Mouse (Mus musculus): ENCODE data around the gene Aurkaip1. TPM values are rescaled to one million over a fixed set of nuclear protein-coding genes. Genes with fewer than 3 reads are reported as not detected.

Aurkaip1 gene
- polyA plus RNA-seq, 1 experiment from 2014 or later = 141 TPM

DNA sequence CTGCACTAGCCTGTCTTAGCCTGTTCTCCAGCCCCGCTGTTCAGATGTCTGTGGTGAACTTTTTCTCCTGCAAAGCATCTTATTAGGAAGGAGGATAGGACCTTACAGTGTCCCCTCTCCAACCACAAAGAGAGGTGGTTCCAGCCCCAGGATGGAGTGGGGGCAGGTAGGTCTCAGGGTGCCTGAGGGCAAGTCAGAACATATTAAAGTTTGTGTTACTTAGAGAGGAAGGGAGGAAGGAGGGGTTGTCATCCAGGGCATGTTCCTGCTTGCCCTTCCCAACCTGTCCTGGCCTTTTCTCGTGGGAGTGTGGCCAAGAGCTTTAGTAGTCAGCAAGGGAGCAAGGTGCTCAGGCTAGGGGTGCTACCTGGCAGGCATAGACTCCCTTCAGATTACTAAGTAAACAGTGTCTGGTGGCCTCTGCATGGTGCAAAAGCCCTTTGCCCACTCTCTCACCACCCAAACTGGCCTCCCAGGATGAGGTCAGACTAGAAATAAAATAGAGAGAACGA, 40.4 kb upstream of the Aurkaip1 start:
- WGBS = 84% methylated on average over 3 of the region's 3 CpGs
- no peak for DNase-seq (ENCODE audit: low spot score)

DNA sequence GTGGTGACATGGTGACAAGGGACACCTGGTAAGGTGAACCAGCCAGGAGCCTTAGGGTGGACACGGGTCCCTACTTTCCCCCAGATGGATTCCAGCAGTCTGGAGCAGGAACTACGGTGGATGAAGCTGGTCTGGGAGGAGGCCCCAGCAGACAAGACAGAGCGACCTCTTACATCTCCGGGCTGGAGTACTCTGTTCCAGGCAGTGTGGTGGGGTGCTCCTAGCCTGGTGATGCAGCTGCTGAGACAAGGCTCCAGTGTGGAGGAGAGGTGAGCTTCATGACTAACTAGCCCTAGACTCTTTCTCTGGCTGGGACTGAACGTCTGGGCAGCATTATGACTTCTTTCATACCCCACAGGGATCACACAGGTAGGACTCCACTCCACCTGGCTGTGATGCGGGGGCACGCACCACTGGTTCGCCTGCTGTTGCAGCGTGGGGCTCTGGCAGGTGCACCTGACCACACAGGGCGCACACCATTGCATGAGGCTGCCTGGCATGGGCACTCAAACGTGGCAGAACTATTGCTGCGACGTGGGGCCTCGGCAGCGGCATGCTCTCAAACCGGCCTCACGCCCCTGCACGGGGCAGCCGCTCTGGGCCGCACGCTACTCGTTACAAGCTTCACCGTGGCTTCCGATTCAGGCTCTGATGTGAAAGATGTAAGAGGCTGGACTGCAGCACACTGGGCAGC, 39.7 kb upstream of the Aurkaip1 start:
- H3K9me3 ChIP-seq (ENCODE audit: control insufficient read depth, low read length) = no peaks in the 10 kb centered on the region
- H3K4me2 ChIP-seq (ENCODE audit: low read depth, low read length, severe bottlenecking) = no peak overlapping the region
- ATAC-seq (replicated peaks; ENCODE audit: low FRiP score) = no peak
- WGBS = 76% methylated on average over 24 of the region's 24 CpGs
- DNase-seq (ENCODE audit: low spot score) = no peak
- H3K4me3 ChIP-seq (ENCODE audit: low read depth, low read length) = no peak overlapping the region
- no peaks in the 10 kb centered on the region for H3K36me3 ChIP-seq (ENCODE audit: control insufficient read depth, insufficient read depth, low read length)
- H3K4me1 ChIP-seq (replicated peaks; ENCODE audit: control insufficient read depth, insufficient read depth, low read length) = no peaks in the 10 kb centered on the region
- no peak overlapping the region for H3K27ac ChIP-seq (ENCODE audit: low read depth, low read length)
- no peaks in the 10 kb centered on the region for H3K27me3 ChIP-seq (ENCODE audit: control insufficient read depth, insufficient read depth, low read length)
- no peak overlapping the region for H3K9ac ChIP-seq (ENCODE audit: low read length)

More for the DNA sequence above, 40.4 kb upstream of the Aurkaip1 start:
- Histone ChIP-seq H3K36me3 (ENCODE audit: control insufficient read depth, insufficient read depth, low read length) (no peaks in the 10 kb centered on the region), H3K4me2 (ENCODE audit: low read depth, low read length, severe bottlenecking) (no peak overlapping the region), H3K9ac (ENCODE audit: low read length) (no peak overlapping the region), H3K4me3 (ENCODE audit: low read depth, low read length) (no peak overlapping the region), H3K27ac (ENCODE audit: low read depth, low read length) (no peak overlapping the region), H3K27me3 (ENCODE audit: control insufficient read depth, insufficient read depth, low read length) (no peaks in the 10 kb centered on the region), H3K9me3 (ENCODE audit: control insufficient read depth, low read length) (no peaks in the 10 kb centered on the region), H3K4me1 (replicated peaks; ENCODE audit: control insufficient read depth, insufficient read depth, low read length) (no peaks in the 10 kb centered on the region)
- ATAC-seq (replicated peaks; ENCODE audit: low FRiP score) = no peak

- Histone ChIP-seq H3K9ac (ENCODE audit: low read length) (no peak overlapping the region), H3K27ac (ENCODE audit: low read depth, low read length) (no peak overlapping the region), H3K4me3 (ENCODE audit: low read depth, low read length) (no peak overlapping the region), H3K36me3 (ENCODE audit: control insufficient read depth, insufficient read depth, low read length) (no peaks in the 10 kb centered on the region), H3K4me2 (ENCODE audit: low read depth, low read length, severe bottlenecking) (no peak overlapping the region), H3K9me3 (ENCODE audit: control insufficient read depth, low read length) (no peaks in the 10 kb centered on the region), H3K27me3 (ENCODE audit: control insufficient read depth, insufficient read depth, low read length) (no peaks in the 10 kb centered on the region), H3K4me1 (replicated peaks; ENCODE audit: control insufficient read depth, insufficient read depth, low read length) (no peaks in the 10 kb centered on the region)
- ATAC-seq (replicated peaks; ENCODE audit: low FRiP score) (no peak), DNase-seq (ENCODE audit: low spot score) (no peak)
- WGBS = 90% methylated on average over 2 of the region's 2 CpGs
These were observed 37.3 kb upstream of the Aurkaip1 start for GRCm38 (mm10) chr4:155793730-155794129.

DNA sequence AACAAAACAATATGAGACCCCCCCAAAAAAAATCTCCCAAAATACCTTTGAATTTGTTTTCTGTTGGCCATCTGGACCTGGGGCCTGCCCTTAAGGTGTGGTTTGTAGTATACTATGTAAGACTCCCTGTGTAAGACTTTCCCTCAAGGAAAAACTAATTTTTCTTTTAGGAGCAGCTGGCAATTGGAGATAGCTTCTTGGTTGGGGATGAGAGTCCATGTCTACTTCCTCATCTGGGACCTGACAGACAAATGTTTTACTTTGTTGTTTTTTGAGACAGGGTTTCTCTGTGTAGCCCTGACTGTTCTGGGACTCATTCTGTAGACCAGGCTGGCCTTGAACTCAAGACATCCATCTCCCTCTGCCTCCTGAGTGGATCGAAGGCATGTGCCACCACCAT, 29.0 kb upstream of the Aurkaip1 start:
- no peak for ATAC-seq (replicated peaks; ENCODE audit: low FRiP score)

GRCm38 (mm10) chr4:155802741-155803339, 28.2 kb upstream of the Aurkaip1 start, which contains the start of gene Mrpl20:
TSS of gene Mrpl20 (plus strand) at chr4:155802878.
- ATAC-seq (replicated peaks; ENCODE audit: low FRiP score) (peak; percentile 40), DNase-seq (ENCODE audit: low spot score) (no peak)
- Histone ChIP-seq H3K4me1 (replicated peaks; ENCODE audit: control insufficient read depth, insufficient read depth, low read length) (peaks cover 5% of the 10 kb centered on the region; the same call in 1 of the 2 replicates), H3K27me3 (ENCODE audit: control insufficient read depth, insufficient read depth, low read length) (no peaks in the 10 kb centered on the region; the same call in 1 of the 2 replicates), H3K4me3 (ENCODE audit: low read depth, low read length) (peak within 1 kb of the TSS; percentile 91), H3K36me3 (ENCODE audit: control insufficient read depth, insufficient read depth, low read length) (no peaks in the 10 kb centered on the region; the same call in 1 of the 2 replicates), H3K27ac (ENCODE audit: low read depth, low read length) (peak within 1 kb of the TSS; percentile 48; the same call in 1 of the 2 replicates), H3K9me3 (ENCODE audit: control insufficient read depth, low read length) (no peaks in the 10 kb centered on the region), H3K9ac (ENCODE audit: low read length) (peak within 1 kb of the TSS; percentile 90), H3K4me2 (ENCODE audit: low read depth, low read length, severe bottlenecking) (peak within 1 kb of the TSS; percentile 60)
- 9% methylated on average over 12 of the region's 12 CpGs for WGBS

More for the DNA sequence above, 29.0 kb upstream of the Aurkaip1 start:
- H3K4me3 ChIP-seq (ENCODE audit: low read depth, low read length) = no peak overlapping the region
- no peaks in the 10 kb centered on the region for H3K36me3 ChIP-seq (ENCODE audit: control insufficient read depth, insufficient read depth, low read length)
- H3K4me2 ChIP-seq (ENCODE audit: low read depth, low read length, severe bottlenecking) = no peak overlapping the region
- 100% methylated on average over 1 of the region's 1 CpGs for WGBS
- H3K27ac ChIP-seq (ENCODE audit: low read depth, low read length) = no peak overlapping the region
- no peaks in the 10 kb centered on the region; the same call in 1 of the 2 replicates for H3K27me3 ChIP-seq (ENCODE audit: control insufficient read depth, insufficient read depth, low read length)
- peaks cover 5% of the 10 kb centered on the region; the same call in 1 of the 2 replicates for H3K4me1 ChIP-seq (replicated peaks; ENCODE audit: control insufficient read depth, insufficient read depth, low read length)
- DNase-seq (ENCODE audit: low spot score) = no peak
- H3K9me3 ChIP-seq (ENCODE audit: control insufficient read depth, low read length) = no peaks in the 10 kb centered on the region
- H3K9ac ChIP-seq (ENCODE audit: low read length) = no peak overlapping the region

DNA sequence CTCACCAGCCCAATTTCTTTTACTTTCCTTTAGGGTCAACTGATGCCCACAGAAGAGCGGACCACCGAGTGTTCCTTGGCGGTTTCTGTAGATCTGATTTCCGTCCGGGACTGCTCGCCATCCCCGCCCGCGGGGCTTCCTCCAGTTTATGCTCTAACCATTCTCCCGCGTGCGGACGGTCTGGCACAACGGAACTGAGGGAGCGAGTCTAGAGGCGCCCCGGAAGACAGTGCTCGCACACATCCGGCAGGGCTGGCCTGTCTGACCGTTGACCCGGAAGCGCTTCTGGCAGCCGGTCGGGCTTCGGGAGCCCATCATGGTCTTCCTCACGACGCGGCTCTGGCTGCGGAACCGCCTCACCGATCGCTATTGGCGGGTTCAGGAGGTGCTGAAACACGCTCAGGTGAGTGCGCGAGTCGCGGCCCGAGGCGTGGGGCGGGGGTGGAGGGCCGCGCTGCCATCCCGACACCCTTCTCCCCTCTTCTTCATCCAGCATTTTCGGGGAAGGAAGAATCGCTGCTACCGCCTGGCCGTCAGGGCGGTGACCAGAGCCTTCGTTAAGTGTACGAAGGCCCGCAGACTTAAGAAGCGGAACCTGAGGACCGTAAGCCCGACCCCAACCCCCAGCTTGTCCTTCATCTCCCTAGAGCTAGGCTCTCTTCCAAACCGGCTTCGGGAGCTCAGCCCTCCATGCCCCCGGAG, 27.6 kb upstream of the Aurkaip1 start:
- under 1% methylated on average over 58 of the region's 58 CpGs for WGBS
- Histone ChIP-seq H3K27me3 (ENCODE audit: control insufficient read depth, insufficient read depth, low read length) (no peaks in the 10 kb centered on the region; the same call in 1 of the 2 replicates), H3K9me3 (ENCODE audit: control insufficient read depth, low read length) (no peaks in the 10 kb centered on the region), H3K9ac (ENCODE audit: low read length) (peak overlapping the region; percentile 90), H3K4me3 (ENCODE audit: low read depth, low read length) (peak overlapping the region; percentile 91), H3K4me2 (ENCODE audit: low read depth, low read length, severe bottlenecking) (peak overlapping the region; percentile 60), H3K27ac (ENCODE audit: low read depth, low read length) (peak overlapping the region; percentile 48; the same call in 1 of the 2 replicates), H3K4me1 (replicated peaks; ENCODE audit: control insufficient read depth, insufficient read depth, low read length) (peaks cover 5% of the 10 kb centered on the region; the same call in 1 of the 2 replicates), H3K36me3 (ENCODE audit: control insufficient read depth, insufficient read depth, low read length) (no peaks in the 10 kb centered on the region; the same call in none of the 2 replicates)
- ATAC-seq (replicated peaks; ENCODE audit: low FRiP score) (peak; percentile 97), DNase-seq (ENCODE audit: low spot score) (peak; percentile 98)

DNA sequence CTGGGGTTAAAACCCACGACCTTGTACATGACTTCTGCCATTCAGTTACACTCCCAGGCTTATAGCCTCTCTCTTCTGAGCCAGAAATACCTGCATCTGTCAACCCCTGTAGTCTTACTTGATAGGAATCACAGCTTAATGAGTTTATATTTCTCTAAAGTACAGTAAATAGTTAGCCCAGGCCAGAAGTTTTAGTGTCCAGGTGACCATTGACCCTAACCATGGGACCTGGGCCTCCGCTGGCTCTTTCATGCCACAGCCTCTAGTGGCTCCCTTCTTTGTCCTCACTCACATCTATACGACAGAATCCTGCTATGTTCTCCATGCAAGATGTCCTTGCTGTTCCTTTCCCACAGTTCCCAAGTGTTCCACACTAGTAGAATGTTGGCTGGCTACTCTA, 23.2 kb upstream of the Aurkaip1 start:
- H3K36me3 ChIP-seq (ENCODE audit: control insufficient read depth, insufficient read depth, low read length) = no peaks in the 10 kb centered on the region; the same call in none of the 2 replicates
- H3K27ac ChIP-seq (ENCODE audit: low read depth, low read length) = no peak overlapping the region
- 89% methylated on average over 3 of the region's 3 CpGs for WGBS
- ATAC-seq (replicated peaks; ENCODE audit: low FRiP score) (no peak), DNase-seq (ENCODE audit: low spot score) (no peak)
- no peaks in the 10 kb centered on the region for H3K27me3 ChIP-seq (ENCODE audit: control insufficient read depth, insufficient read depth, low read length)
- H3K9me3 ChIP-seq (ENCODE audit: control insufficient read depth, low read length) = no peaks in the 10 kb centered on the region
- peaks cover 7% of the 10 kb centered on the region; the same call in 1 of the 2 replicates for H3K4me1 ChIP-seq (replicated peaks; ENCODE audit: control insufficient read depth, insufficient read depth, low read length)
- H3K9ac ChIP-seq (ENCODE audit: low read length) = no peak overlapping the region
- no peak overlapping the region for H3K4me3 ChIP-seq (ENCODE audit: low read depth, low read length)
- no peak overlapping the region for H3K4me2 ChIP-seq (ENCODE audit: low read depth, low read length, severe bottlenecking)

DNA sequence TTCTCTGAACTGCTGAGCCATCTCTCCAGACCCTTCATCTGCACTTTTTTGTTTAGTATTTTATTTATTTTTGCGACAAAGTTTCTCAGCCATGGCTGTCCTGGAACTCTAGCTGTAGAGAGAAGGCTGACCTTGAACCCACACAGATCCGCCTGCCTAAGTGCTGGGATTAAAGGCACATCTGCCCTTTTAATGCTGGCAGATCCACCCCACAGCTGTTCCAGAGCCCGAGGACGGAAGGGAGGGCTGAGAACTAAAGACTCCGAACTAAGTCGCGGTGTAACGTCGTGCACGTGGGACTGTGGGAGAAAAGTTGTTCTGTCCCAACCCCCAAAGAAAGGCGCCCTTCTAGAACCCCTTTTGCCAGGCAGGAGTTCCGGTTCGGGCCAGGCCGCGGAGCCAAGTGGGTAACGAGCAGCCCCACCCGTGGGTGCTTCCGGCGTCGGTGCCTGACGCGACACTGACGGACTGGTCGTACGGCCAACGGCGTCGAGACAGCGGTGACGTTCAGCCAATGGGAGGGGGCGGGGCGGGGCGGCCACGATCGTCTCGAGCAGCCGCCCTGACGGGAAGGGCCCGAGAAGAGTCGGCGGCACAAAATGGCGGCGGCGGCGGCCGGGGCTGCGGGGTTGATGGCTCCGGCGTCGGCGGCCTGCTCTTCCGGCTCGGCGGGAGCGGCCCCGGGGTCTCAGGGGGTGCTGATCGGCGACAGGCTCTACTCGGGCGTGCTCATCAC, 19.0 kb upstream of the Aurkaip1 start, which contains the start of gene Ccnl2:
Ccnl2 (plus strand) TSS at position 561 of the 736 bp plus-strand sequence.
- H3K4me3 ChIP-seq (ENCODE audit: low read depth, low read length) = peak within 1 kb of the TSS; percentile 100
- H3K9me3 ChIP-seq (ENCODE audit: control insufficient read depth, low read length) = no peaks in the 10 kb centered on the region
- WGBS = 1% methylated on average over 59 of the region's 60 CpGs
- ATAC-seq (replicated peaks; ENCODE audit: low FRiP score) (peak; percentile 99), DNase-seq (ENCODE audit: low spot score) (peak; percentile 98)
- H3K27me3 ChIP-seq (ENCODE audit: control insufficient read depth, insufficient read depth, low read length) = no peaks in the 10 kb centered on the region
- peak within 1 kb of the TSS; percentile 97 for H3K4me2 ChIP-seq (ENCODE audit: low read depth, low read length, severe bottlenecking)
- H3K27ac ChIP-seq (ENCODE audit: low read depth, low read length) = peak within 1 kb of the TSS; percentile 71
- H3K9ac ChIP-seq (ENCODE audit: low read length) = peak within 1 kb of the TSS; percentile 99
- H3K4me1 ChIP-seq (replicated peaks; ENCODE audit: control insufficient read depth, insufficient read depth, low read length) = peaks cover 8% of the 10 kb centered on the region
- H3K36me3 ChIP-seq (ENCODE audit: control insufficient read depth, insufficient read depth, low read length) = peaks cover 7% of the 10 kb centered on the region
